Mouse (Mus musculus) MEL (cell line): ENCODE measurements at regions not wholly inside any gene's neighbourhood (a gene's known extent, or its start where the extent isn't known, plus 50 kb on each side); places are given as distances from the start of the nearest gene placed in this dataset.

Experiments
- DNase-seq: peaks from one replicate; pipeline ENCODE4 v3.0.0; 2011; ENCODE audit warnings: low read depth, low spot score
- H3K27ac ChIP-seq: 2 replicates; pipeline ENCODE4 v1.5.1; 2012; ENCODE audit warnings: low read depth, mild to moderate bottlenecking, control low read depth, low read length, moderate library complexity; ENCODE audit not compliant: control insufficient read depth
- H3K27me3 ChIP-seq, 2 experiments: fragments of 150-350 bp in 1 of 2; sonication (generic) in 1 of 2; 2 replicates each; pipeline ENCODE4 v1.6.1; 2012; ENCODE audit warnings: low read length in 2 of 2, mild to moderate bottlenecking in 2 of 2, improper control_type of control experiment in 1 of 2, moderate library complexity in 1 of 2; ENCODE audit not compliant: insufficient read depth in 2 of 2, control insufficient read depth in 1 of 2
- H3K36me3 ChIP-seq, 2 experiments: 2 replicates each; pipeline ENCODE4 v1.6.1; 2012 to 2014; ENCODE audit warnings: low read length in 2 of 2, improper control_type of control experiment in 1 of 2, inconsistent platforms in 1 of 2, mild to moderate bottlenecking in 1 of 2; ENCODE audit not compliant: insufficient read depth in 2 of 2, control insufficient read depth in 1 of 2
- H3K4me1 ChIP-seq, 2 experiments: fragments of 150-350 bp in 1 of 2; sonication (generic) in 1 of 2; 2 replicates each; pipeline ENCODE4 v1.6.1; 2012; ENCODE audit warnings: low read length in 2 of 2, improper control_type of control experiment in 1 of 2, mild to moderate bottlenecking in 1 of 2; ENCODE audit not compliant: insufficient read depth in 2 of 2, control insufficient read depth in 1 of 2
- H3K4me3 ChIP-seq, 2 experiments: fragments of 150-350 bp in 1 of 2; sonication (generic) in 1 of 2; 2 replicates each; pipeline ENCODE4 v1.5.1; 2012; ENCODE audit warnings: low read depth in 2 of 2, low read length in 2 of 2, mild to moderate bottlenecking in 2 of 2, moderate library complexity in 2 of 2, control low read depth in 1 of 2, improper control_type of control experiment in 1 of 2; ENCODE audit not compliant: control insufficient read depth in 1 of 2, insufficient read depth in 1 of 2
- H3K79me2 ChIP-seq: 2 replicates; pipeline ENCODE4 v1.6.1; 2012; ENCODE audit warnings: mild to moderate bottlenecking, low read length, moderate library complexity; ENCODE audit not compliant: control insufficient read depth, poor library complexity, insufficient read depth
- H3K9ac ChIP-seq: 2 replicates; pipeline ENCODE4 v1.6.1; 2012; ENCODE audit warnings: low read depth, mild to moderate bottlenecking, control low read depth, low read length, moderate library complexity; ENCODE audit not compliant: control insufficient read depth, poor library complexity, severe bottlenecking
- H3K9me3 ChIP-seq: fragments of 150-350 bp; sonication (generic); replicated peaks from 2 replicates; pipeline ENCODE4 v1.6.1; 2012; ENCODE audit warnings: mild to moderate bottlenecking, low read length, improper control_type of control experiment, moderate library complexity; ENCODE audit not compliant: insufficient read depth
- BHLHE40 ChIP-seq: IDR thresholded peaks from 2 replicates; pipeline ENCODE4 v1.6.1; 2012; ENCODE audit warnings: low read depth, mild to moderate bottlenecking, inconsistent platforms, low read length, improper control_type of control experiment, borderline replicate concordance
- CHD1 ChIP-seq: IDR thresholded peaks from 2 replicates; pipeline ENCODE4 v1.6.1; 2012; ENCODE audit warnings: low read depth, mild to moderate bottlenecking, inconsistent platforms, low read length, improper control_type of control experiment
- CTCF ChIP-seq, 3 experiments: IDR thresholded peaks in 2 of 3; conservative IDR thresholded peaks in 1 of 3; 2 replicates each; pipeline ENCODE4 v1.5.1; 2011 to 2012; ENCODE audit warnings: low read length in 3 of 3, low read depth in 2 of 3, mild to moderate bottlenecking in 2 of 3, improper control_type of control experiment in 1 of 3, inconsistent platforms in 1 of 3, mixed read lengths in 1 of 3, moderate library complexity in 1 of 3; ENCODE audit not compliant: control insufficient read depth in 1 of 3, insufficient read depth in 1 of 3, poor library complexity in 1 of 3, severe bottlenecking in 1 of 3
- E2F4 ChIP-seq: IDR thresholded peaks from 2 replicates; pipeline ENCODE4 v1.6.1; 2011; ENCODE audit warnings: low read depth, low read length, improper control_type of control experiment, borderline replicate concordance
- EP300 ChIP-seq, 2 experiments: IDR thresholded peaks; 2 replicates each; pipeline ENCODE4 v1.6.1; 2011; ENCODE audit warnings: improper control_type of control experiment in 2 of 2, low read length in 2 of 2, low read depth in 1 of 2, mild to moderate bottlenecking in 1 of 2
- GATA1 ChIP-seq: IDR thresholded peaks from 2 replicates; pipeline ENCODE4 v1.6.1; 2011; ENCODE audit warnings: low read depth, low read length, improper control_type of control experiment
- HCFC1 ChIP-seq: IDR thresholded peaks from 2 replicates; pipeline ENCODE4 v1.6.1; 2012; ENCODE audit warnings: low read depth, mild to moderate bottlenecking, inconsistent platforms, low read length, improper control_type of control experiment, moderate library complexity
- JUND ChIP-seq: IDR thresholded peaks from 2 replicates; pipeline ENCODE4 v1.6.1; 2011; ENCODE audit warnings: low read depth, mild to moderate bottlenecking, improper control_type of control experiment, low read length
- KAT2A ChIP-seq: conservative IDR thresholded peaks from 2 replicates; pipeline ENCODE4 v1.6.1; 2012; ENCODE audit warnings: low read depth, low read length, improper control_type of control experiment, inconsistent platforms
- MEF2A ChIP-seq: IDR thresholded peaks from 2 replicates; pipeline ENCODE4 v1.6.1; 2014; ENCODE audit warnings: low read depth, mild to moderate bottlenecking, inconsistent platforms, low read length, improper control_type of control experiment; ENCODE audit not compliant: poor library complexity, insufficient replicate concordance, severe bottlenecking; ENCODE audit errors: extremely low read depth
- NRF1 ChIP-seq: IDR thresholded peaks from 2 replicates; pipeline ENCODE4 v1.6.1; 2014; ENCODE audit warnings: low read depth, mild to moderate bottlenecking, inconsistent platforms, low read length, improper control_type of control experiment, moderate library complexity; ENCODE audit not compliant: poor library complexity, insufficient read depth, severe bottlenecking
- POLR2A ChIP-seq, 2 experiments: IDR thresholded peaks; 2 replicates each; pipeline ENCODE4 v1.6.1; 2011 to 2012; ENCODE audit warnings: low read length in 2 of 2, mild to moderate bottlenecking in 2 of 2, control low read depth in 1 of 2, improper control_type of control experiment in 1 of 2, low read depth in 1 of 2, moderate library complexity in 1 of 2; ENCODE audit not compliant: control insufficient read depth in 1 of 2, insufficient read depth in 1 of 2, poor library complexity in 1 of 2
- POLR2AphosphoS5 ChIP-seq: IDR thresholded peaks from 2 replicates; pipeline ENCODE4 v1.6.1; 2012; ENCODE audit warnings: low read depth, borderline replicate concordance, mild to moderate bottlenecking, inconsistent platforms, low read length, moderate library complexity, mixed read lengths
- RAD21 ChIP-seq: IDR thresholded peaks from 2 replicates; pipeline ENCODE4 v1.6.1; 2011; ENCODE audit warnings: mild to moderate bottlenecking, low read depth, low read length, improper control_type of control experiment
- RCOR1 ChIP-seq: IDR thresholded peaks from 2 replicates; pipeline ENCODE4 v1.6.1; 2012; ENCODE audit warnings: low read depth, mild to moderate bottlenecking, inconsistent platforms, low read length, improper control_type of control experiment
- SMC3 ChIP-seq: IDR thresholded peaks from 2 replicates; pipeline ENCODE4 v1.6.1; 2011; ENCODE audit warnings: low read depth, low read length, improper control_type of control experiment
- TBP ChIP-seq: IDR thresholded peaks from 2 replicates; pipeline ENCODE4 v1.8.0; 2011; ENCODE audit warnings: low read depth, low read length, improper control_type of control experiment
- USF1 ChIP-seq: IDR thresholded peaks from 2 replicates; pipeline ENCODE4 v1.6.1; 2014; ENCODE audit warnings: low read depth, mild to moderate bottlenecking, inconsistent platforms, low read length, improper control_type of control experiment, moderate library complexity
- ZKSCAN1 ChIP-seq: IDR thresholded peaks from 2 replicates; pipeline ENCODE4 v1.6.1; 2012; ENCODE audit warnings: low read depth, mild to moderate bottlenecking, inconsistent platforms, low read length, improper control_type of control experiment, moderate library complexity
- ZMIZ1 ChIP-seq: IDR thresholded peaks from 2 replicates; pipeline ENCODE4 v1.6.1; 2012; ENCODE audit warnings: low read depth, mild to moderate bottlenecking, inconsistent platforms, low read length, improper control_type of control experiment, moderate library complexity

DNA sequence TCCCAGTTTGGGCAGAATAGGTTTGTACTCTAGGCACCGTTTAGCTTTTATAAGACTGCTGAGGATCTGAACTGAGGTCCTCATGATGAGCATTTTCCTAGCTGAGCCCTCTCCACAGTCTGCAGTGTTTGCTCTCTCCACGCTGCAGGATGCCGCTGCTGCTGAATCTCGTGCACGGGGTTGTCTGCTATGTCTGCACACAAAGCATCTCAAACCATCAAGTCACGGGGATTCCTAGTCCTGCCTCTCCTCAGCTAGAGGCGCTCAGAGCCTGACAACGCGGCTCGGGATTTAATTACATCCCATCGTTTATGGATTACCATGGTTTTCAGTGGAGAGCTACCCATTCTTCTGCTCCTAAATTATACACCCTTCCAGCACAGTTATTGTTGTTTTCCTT is 175.6 kb downstream of the Rnf144b start:
- Histone ChIP-seq H3K4me1 (no peaks in the 10 kb centered on the region), H3K9ac (no peak overlapping the region), H3K4me3 (no peak overlapping the region)
- TF ChIP-seq POLR2A (IDR thresholded peaks at IDR 0.05; ENCODE audit: control insufficient read depth in 1 of 2, insufficient read depth in 1 of 2, low read depth in 1 of 2, low read length in 2 of 2, poor library complexity in 1 of 2) (no peak), CHD1 (no peak), POLR2AphosphoS5 (no peak), RCOR1 (no peak)
- TF ChIP-seq, all 39 proteins: peak for 0
- no peaks in the 10 kb centered on the region for H3K9me3 ChIP-seq
- no peaks in the 10 kb centered on the region for H3K36me3 ChIP-seq
- H3K27me3 ChIP-seq = no peaks in the 10 kb centered on the region
- H3K79me2 ChIP-seq = no peaks in the 10 kb centered on the region
- no peak overlapping the region for H3K27ac ChIP-seq
- DNase-seq = no peak

DNA sequence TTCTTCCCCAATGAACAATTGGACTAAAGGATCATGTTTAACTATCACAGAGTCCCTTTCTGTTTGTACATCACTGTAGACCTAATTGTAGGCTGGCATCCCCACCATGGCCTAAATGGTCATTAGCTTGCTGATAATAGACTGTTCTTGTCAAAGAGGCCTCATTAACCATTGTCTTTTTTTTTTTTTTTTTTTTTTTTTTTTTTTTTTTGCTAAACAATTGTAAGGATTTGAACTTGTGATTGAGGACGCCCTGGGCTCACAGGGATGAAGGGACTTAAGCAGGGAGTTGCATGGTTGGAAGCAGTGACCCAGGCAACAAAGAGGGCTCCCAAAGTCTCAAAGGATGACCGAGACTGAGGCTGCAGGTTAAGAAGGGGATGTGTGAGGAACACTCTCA is 178.0 kb downstream of the Rnf144b start:
- no peak for DNase-seq
- H3K9ac ChIP-seq = no peak overlapping the region
- H3K79me2 ChIP-seq = no peaks in the 10 kb centered on the region
- H3K27me3 ChIP-seq = no peaks in the 10 kb centered on the region
- no peak for TF ChIP-seq HCFC1
- TF ChIP-seq USF1 = no peak
- no peak for TF ChIP-seq E2F4
- no peak overlapping the region for H3K27ac ChIP-seq
- H3K4me3 ChIP-seq = no peak overlapping the region
- no peaks in the 10 kb centered on the region for H3K36me3 ChIP-seq
- H3K4me1 ChIP-seq = no peaks in the 10 kb centered on the region
- H3K9me3 ChIP-seq = no peaks in the 10 kb centered on the region

DNA sequence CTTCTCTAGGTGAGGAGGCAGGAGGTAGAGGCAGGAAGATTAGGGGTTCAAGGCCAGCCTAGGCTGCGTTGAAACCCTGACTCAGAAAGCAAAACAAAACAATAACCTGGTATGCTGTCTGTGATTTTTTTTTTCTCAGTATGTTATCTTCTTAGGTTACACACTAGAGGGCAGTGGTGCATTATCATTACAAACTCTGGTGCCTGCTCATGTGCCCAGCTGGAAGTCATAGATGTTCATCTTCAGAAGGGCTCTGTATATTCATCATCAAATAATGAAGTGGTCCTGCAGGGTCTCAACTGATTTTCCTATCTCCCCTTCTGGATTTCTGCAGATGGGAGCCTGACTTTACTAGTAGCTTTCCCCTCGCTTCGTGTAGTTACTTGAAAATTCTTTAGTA is 178.6 kb downstream of the Rnf144b start:
- Histone ChIP-seq H3K27me3 (no peaks in the 10 kb centered on the region), H3K9ac (no peak overlapping the region), H3K4me1 (no peaks in the 10 kb centered on the region), H3K9me3 (no peaks in the 10 kb centered on the region), H3K36me3 (no peaks in the 10 kb centered on the region), H3K4me3 (no peak overlapping the region)
- DNase-seq = peak; percentile 10
- peak in 2 of 3 experiments; percentile 7 to 33; a peak in 2 of 6 replicates for TF ChIP-seq CTCF (IDR thresholded peaks at IDR 0.05 in 2 of 3, conservative IDR thresholded peaks at IDR 0.05 in 1 of 3; ENCODE audit: control insufficient read depth in 1 of 3, insufficient read depth in 1 of 3, low read depth in 2 of 3, low read length in 3 of 3, poor library complexity in 1 of 3, severe bottlenecking in 1 of 3)
- TF ChIP-seq RAD21 = peak; percentile 53
- TF ChIP-seq SMC3 = peak; percentile 38
- TF ChIP-seq CHD1 = no peak
- TF ChIP-seq, all 39 proteins: peak for 3
- H3K79me2 ChIP-seq = no peaks in the 10 kb centered on the region
- no peak overlapping the region for H3K27ac ChIP-seq

DNA sequence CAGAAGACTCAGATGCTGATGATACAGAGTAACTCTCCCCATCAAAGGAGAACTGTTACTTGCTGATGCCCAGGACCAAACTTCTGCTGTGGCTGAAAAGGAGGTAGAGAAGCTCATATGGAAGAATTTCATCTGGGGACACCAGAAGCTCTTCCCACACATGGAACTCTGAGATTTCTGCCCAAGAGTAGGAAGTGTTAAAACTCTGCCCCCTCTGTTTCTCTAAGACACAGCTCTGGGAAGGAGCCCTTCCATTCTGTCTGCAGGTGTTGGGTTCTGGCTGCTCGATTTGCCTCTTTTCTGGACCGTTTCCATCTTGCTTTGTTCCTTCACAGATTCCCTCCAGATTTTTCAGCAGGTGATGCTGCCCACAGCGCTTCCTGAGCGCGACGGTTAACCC is 187.0 kb downstream of the Rnf144b start:
- Histone ChIP-seq H3K9ac (no peak overlapping the region), H3K4me3 (no peak overlapping the region), H3K79me2 (no peaks in the 10 kb centered on the region), H3K4me1 (no peaks in the 10 kb centered on the region), H3K36me3 (no peaks in the 10 kb centered on the region), H3K9me3 (no peaks in the 10 kb centered on the region), H3K27me3 (no peaks in the 10 kb centered on the region), H3K27ac (no peak overlapping the region)
- DNase-seq = no peak
- TF ChIP-seq ZKSCAN1 (no peak), MEF2A (no peak), GATA1 (no peak), POLR2AphosphoS5 (no peak), EP300 (IDR thresholded peaks at IDR 0.05; ENCODE audit: low read depth in 1 of 2, low read length in 2 of 2) (no peak), CTCF (IDR thresholded peaks at IDR 0.05 in 2 of 3, conservative IDR thresholded peaks at IDR 0.05 in 1 of 3; ENCODE audit: control insufficient read depth in 1 of 3, insufficient read depth in 1 of 3, low read depth in 2 of 3, low read length in 3 of 3, poor library complexity in 1 of 3, severe bottlenecking in 1 of 3) (no peak), BHLHE40 (no peak), JUND (no peak), ZMIZ1 (no peak), E2F4 (no peak), KAT2A (no peak), NRF1 (no peak), RAD21 (no peak), TBP (no peak)
